Mouse (Mus musculus) liver, postnatal 0 days (tissue): ENCODE measurements around the gene Adck1. TPM values are rescaled to one million over a fixed set of nuclear protein-coding genes. Genes with fewer than 3 reads are reported as not detected.

Source experiments
- ATAC-seq: fragments of 200-750 bp; cut with Nextera tagmentation; 2 replicates; pipeline ENCODE4 v1.8.0; 2017; ENCODE audit warnings: mild to moderate bottlenecking, moderate library complexity
- DNase-seq: peaks from one replicate; pipeline ENCODE4 v3.0.0-alpha.2; 2016
- H3K27ac ChIP-seq: fragments of 300-500 bp; sonication (generic); 2 replicates; pipeline ENCODE4 v1.5.1; 2014; ENCODE audit warnings: antibody characterized with exemption, moderate library complexity, mild to moderate bottlenecking, low read depth
- H3K27me3 ChIP-seq: fragments of 300-500 bp; sonication (generic); 2 replicates; pipeline ENCODE4 v1.6.1; 2014; ENCODE audit warnings: low read length, control low read depth, mixed read lengths; ENCODE audit not compliant: insufficient read depth
- H3K36me3 ChIP-seq: fragments of 300-500 bp; sonication (generic); replicated peaks from 2 replicates; pipeline ENCODE4 v1.6.1; 2014; ENCODE audit warnings: mild to moderate bottlenecking, control low read depth, low read length, moderate library complexity, mixed read lengths; ENCODE audit not compliant: insufficient read depth
- H3K4me1 ChIP-seq: fragments of 300-500 bp; sonication (generic); 2 replicates; pipeline ENCODE4 v1.6.1; 2014; ENCODE audit warnings: antibody characterized with exemption, mild to moderate bottlenecking, control low read depth; ENCODE audit not compliant: insufficient read depth
- H3K4me2 ChIP-seq: fragments of 300-500 bp; sonication (generic); 2 replicates; pipeline ENCODE4 v1.6.1; 2014; ENCODE audit warnings: low read depth, mild to moderate bottlenecking, low read length, moderate library complexity, mixed read lengths
- H3K4me3 ChIP-seq: fragments of 300-500 bp; sonication (generic); 2 replicates; pipeline ENCODE4 v1.5.1; 2014; ENCODE audit warnings: low read depth, low read length
- H3K9ac ChIP-seq: fragments of 300-500 bp; sonication (generic); replicated peaks from 2 replicates; pipeline ENCODE4 v1.6.1; 2014; ENCODE audit warnings: mild to moderate bottlenecking, moderate library complexity
- H3K9me3 ChIP-seq: fragments of 300-500 bp; sonication (generic); 2 replicates; pipeline ENCODE4 v1.6.1; 2016; ENCODE audit warnings: mild to moderate bottlenecking, control low read depth, low read length, mixed read lengths
- CTCF ChIP-seq: sonication (generic); IDR thresholded peaks from 2 replicates; pipeline ENCODE4 v1.5.1; 2016; ENCODE audit warnings: antibody characterized with exemption, low read depth
- EP300 ChIP-seq: IDR thresholded peaks from 2 replicates; pipeline ENCODE4 v1.6.1; 2016; ENCODE audit warnings: antibody characterized with exemption, low read depth, mild to moderate bottlenecking
- WGBS: fragments of 180-500 bp; shearing (Covaris S2); extraction: QIAGEN DNeasy Blood & Tissue Kit; methylation state at CpG from one replicate; pipeline ENCODE4 v1.1.7; 2014; ENCODE audit not compliant: insufficient replicate concordance; 5-methylcytosine and 5-hydroxymethylcytosine counted together
- polyA plus RNA-seq: library from polyadenylated mRNA; unstranded; fragments of >200 nt; fragmentation: Nextera tagmentation; extraction: Ambion mirVana; gene quantifications from 2 replicates; pipeline ENCODE4 v1.2.1, GENCODE M21; 2015

Adck1 gene
- polyA plus RNA-seq, 1 experiment from 2014 or later: 7.9 TPM

DNA sequence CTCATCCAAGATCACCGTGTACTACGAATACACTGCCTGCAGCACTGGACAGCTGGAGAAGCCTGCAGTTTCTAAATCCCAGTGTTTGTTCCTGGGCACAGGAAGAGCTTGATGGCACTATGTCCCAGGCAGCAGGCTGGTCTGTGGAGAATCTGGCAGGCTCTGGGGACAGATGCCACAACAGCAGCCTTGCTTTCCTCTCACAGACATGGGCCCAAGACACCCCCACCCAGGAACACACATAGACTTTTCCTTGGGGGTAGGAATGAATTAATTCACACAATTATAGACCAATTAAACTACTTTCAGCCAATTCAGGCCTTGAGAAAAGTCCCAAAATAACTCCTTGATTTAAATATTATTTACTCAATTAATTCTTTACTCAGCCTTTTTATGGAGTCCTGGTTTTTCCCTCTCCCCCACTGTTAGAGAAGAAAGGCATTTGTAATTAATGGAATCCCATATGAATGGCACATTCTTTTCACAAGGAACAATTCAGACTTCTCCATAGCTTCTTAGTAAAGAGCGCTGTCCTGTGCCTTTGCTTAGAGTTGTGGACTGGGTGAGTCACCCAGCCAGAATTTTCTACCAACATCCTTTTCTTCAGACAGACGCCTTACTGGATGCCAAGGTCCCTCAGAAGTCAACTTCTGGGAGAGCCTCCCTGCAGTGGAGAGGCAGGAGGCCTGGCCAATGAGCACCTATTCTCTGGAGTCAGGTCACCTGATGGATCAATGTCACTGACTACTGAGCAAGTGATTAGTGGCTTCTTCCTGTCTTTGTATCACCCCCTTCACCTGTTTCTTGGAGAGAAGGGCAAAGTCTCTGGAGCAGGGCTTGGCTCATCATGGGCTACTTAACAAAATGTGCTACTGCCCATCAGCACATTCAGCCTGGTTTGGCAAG, 90.6 kb downstream of the Adck1 start:
- H3K36me3 ChIP-seq: peaks cover 10% of the 10 kb centered on the region; the same call in 1 of the 2 replicates
- no peak overlapping the region for H3K27ac ChIP-seq
- no peak for ATAC-seq
- H3K4me2 ChIP-seq: no peak overlapping the region
- no peak overlapping the region for H3K9ac ChIP-seq
- no peaks in the 10 kb centered on the region for H3K27me3 ChIP-seq
- WGBS: 74% methylated on average over 4 of the region's 4 CpGs
- H3K4me1 ChIP-seq: no peaks in the 10 kb centered on the region
- H3K4me3 ChIP-seq: no peak overlapping the region
- TF ChIP-seq EP300 (no peak), CTCF (no peak)
- no peak for DNase-seq
- no peaks in the 10 kb centered on the region for H3K9me3 ChIP-seq

DNA sequence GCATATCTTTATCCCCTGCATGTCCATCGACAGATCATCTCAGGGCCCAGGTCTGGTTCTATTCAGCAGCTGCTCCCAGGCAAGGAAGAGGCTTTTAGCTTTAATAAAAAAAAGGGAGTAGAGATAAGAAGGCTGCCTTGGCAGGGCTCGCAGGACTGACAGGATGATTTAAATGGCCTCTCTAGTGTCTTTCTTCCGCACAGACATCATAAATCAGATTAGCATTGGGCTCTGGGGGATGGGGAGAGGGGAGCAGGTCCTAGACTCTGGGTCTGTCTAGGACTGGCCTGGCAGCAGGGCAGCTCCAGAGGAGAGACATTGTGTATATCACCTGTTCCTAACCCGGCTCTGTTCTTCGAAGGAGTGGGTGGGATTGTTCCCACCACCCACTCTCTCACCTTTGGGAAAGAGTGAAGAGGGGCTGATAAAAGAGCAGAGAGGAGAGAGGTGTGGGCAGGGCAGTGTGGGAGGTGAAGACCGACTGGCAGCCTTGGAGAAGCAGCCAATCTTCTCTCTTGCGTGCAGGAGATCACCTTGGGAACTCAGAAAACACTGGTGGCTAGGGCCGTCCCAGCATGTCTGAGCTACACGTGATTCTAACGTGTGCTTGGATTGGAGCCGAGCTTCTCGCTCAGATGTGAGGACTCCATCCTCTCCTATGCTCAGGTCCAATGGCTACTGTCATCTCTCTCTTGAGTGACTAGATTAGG, 94.5 kb downstream of the Adck1 start:
- Histone ChIP-seq H3K27me3 (no peaks in the 10 kb centered on the region), H3K4me3 (no peak overlapping the region), H3K9ac (no peak overlapping the region), H3K4me2 (no peak overlapping the region), H3K4me1 (no peaks in the 10 kb centered on the region), H3K9me3 (no peaks in the 10 kb centered on the region), H3K36me3 (no peaks in the 10 kb centered on the region), H3K27ac (no peak overlapping the region)
- no peak for TF ChIP-seq EP300
- TF ChIP-seq CTCF: no peak
- DNase-seq (no peak), ATAC-seq (no peak)
- WGBS: 71% methylated on average over 12 of the region's 12 CpGs

DNA sequence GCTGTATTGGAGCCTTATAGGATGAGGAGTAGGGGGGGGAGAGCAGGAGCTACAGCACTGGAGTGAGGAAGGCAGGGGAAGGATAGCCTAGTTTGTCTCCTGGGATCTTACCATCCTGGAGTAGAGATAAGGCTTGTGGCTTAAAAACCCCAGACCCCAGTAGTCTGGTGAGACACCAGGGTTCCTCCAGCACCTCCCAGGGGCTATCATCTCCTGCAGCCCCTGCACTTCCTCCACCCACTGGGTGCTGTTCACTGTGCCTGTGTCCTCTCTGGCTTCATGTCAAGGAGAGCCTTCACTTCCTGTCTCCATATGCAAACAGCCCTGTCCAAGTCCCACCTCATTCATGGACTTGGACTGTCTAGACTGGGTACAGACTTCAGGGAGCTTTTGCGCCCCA, 96.7 kb downstream of the Adck1 start:
- H3K36me3 ChIP-seq: no peaks in the 10 kb centered on the region
- DNase-seq: no peak
- no peak for TF ChIP-seq CTCF
- TF ChIP-seq EP300: no peak
- no peak overlapping the region for H3K9ac ChIP-seq
- no peak overlapping the region for H3K4me3 ChIP-seq
- no peak overlapping the region for H3K27ac ChIP-seq
- H3K27me3 ChIP-seq: no peaks in the 10 kb centered on the region
- no peaks in the 10 kb centered on the region for H3K4me1 ChIP-seq
- ATAC-seq: no peak
- no peak overlapping the region for H3K4me2 ChIP-seq
- WGBS: 59% methylated on average over 1 of the region's 1 CpGs
- no peaks in the 10 kb centered on the region for H3K9me3 ChIP-seq

DNA sequence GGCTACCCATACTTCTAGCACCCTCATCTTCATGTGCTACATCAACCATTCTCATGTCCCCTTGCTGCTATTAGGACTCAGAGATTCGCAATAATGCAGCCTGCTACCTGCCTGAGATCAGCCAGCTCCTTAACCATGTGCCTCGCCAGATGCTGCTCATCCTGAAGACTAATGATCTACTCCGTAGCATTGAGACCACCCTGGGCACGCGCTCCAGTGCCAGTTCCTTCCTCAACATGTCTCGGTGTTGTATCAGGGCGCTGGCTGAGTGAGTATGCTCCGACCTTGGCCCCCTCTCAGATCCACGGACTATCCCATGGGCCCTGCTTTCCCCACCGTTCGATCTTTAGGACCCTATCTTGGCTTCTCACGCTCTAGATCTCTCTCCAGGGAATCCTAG, 98.6 kb downstream of the Adck1 start:
- Histone ChIP-seq H3K27me3 (no peaks in the 10 kb centered on the region), H3K27ac (no peak overlapping the region), H3K9me3 (no peaks in the 10 kb centered on the region), H3K4me3 (no peak overlapping the region), H3K9ac (no peak overlapping the region), H3K4me2 (no peak overlapping the region), H3K4me1 (no peaks in the 10 kb centered on the region), H3K36me3 (no peaks in the 10 kb centered on the region)
- DNase-seq (no peak), ATAC-seq (no peak)
- TF ChIP-seq CTCF (no peak), EP300 (no peak)
- 84% methylated on average over 12 of the region's 12 CpGs for WGBS

DNA sequence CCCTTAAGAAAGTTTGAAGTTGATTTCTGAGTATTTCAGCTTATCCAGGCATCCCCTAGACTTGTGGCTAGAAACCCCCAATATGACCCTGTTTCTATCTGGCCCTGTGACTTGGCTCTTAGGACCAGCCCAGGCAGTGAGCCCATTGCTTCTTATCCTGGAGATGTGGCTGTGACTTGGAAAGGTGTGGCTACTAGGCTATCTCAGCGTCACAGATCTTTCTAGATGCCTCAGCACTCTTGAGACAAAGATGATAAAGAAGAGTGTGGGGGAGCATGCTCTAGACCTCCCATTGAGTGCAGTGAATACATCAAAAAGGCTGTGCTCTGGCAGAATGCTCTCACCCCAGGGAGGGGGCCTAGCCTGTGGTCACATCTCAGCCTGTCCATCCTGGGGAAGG, 99.1 kb downstream of the Adck1 start:
- no peaks in the 10 kb centered on the region for H3K9me3 ChIP-seq
- WGBS: 76% methylated on average over 1 of the region's 1 CpGs
- DNase-seq (no peak), ATAC-seq (no peak)
- no peak overlapping the region for H3K9ac ChIP-seq
- TF ChIP-seq EP300 (no peak), CTCF (no peak)
- H3K4me1 ChIP-seq: no peaks in the 10 kb centered on the region
- no peak overlapping the region for H3K4me3 ChIP-seq
- no peaks in the 10 kb centered on the region for H3K36me3 ChIP-seq
- no peaks in the 10 kb centered on the region for H3K27me3 ChIP-seq
- no peak overlapping the region for H3K27ac ChIP-seq
- H3K4me2 ChIP-seq: no peak overlapping the region

DNA sequence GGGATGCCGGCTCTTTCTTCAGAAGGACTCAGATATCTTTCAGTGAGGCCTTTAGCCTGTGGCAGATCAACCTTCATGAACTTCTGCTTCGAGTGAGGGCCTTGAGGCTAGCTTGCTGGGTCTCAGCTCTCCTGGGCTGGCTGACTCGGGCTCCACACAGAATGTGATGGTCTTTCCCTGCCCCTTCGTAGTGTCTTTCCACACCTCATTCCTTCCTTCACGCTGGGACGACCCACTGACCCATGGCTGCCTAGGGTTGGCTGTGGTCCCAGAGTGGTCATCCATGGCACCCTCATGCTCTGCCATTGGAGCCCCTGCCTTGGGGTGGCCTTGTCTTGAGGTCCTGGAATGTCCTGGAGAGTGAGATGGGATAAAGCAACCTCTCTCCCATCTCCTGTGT, 100.7 kb downstream of the Adck1 start:
- no peak overlapping the region for H3K9ac ChIP-seq
- no peaks in the 10 kb centered on the region for H3K27me3 ChIP-seq
- no peaks in the 10 kb centered on the region for H3K9me3 ChIP-seq
- no peak overlapping the region for H3K4me2 ChIP-seq
- ATAC-seq (no peak), DNase-seq (no peak)
- H3K4me1 ChIP-seq: no peaks in the 10 kb centered on the region
- WGBS: 81% methylated on average over 6 of the region's 6 CpGs
- no peak overlapping the region for H3K27ac ChIP-seq
- H3K4me3 ChIP-seq: no peak overlapping the region
- TF ChIP-seq CTCF: no peak
- TF ChIP-seq EP300: no peak
- no peaks in the 10 kb centered on the region for H3K36me3 ChIP-seq
